Mouse (Mus musculus): ENCODE results near the gene Sh3rf1. TPM values are rescaled to one million over a fixed set of nuclear protein-coding genes. Genes with fewer than 3 reads are reported as not detected.

Gene Sh3rf1
- polyA plus RNA-seq, 1 experiment from 2014 or later, result 4.8 TPM

- no peaks in the 10 kb centered on the region; the same call in 1 of the 2 replicates for H3K36me3 ChIP-seq (ENCODE audit: control insufficient read depth, insufficient read depth, low read length)
- H3K27me3 ChIP-seq (ENCODE audit: control insufficient read depth, insufficient read depth, low read length), result no peaks in the 10 kb centered on the region
- H3K27ac ChIP-seq (replicated peaks), result no peak overlapping the region; the same call in 1 of the 2 replicates
- H3K9ac ChIP-seq (ENCODE audit: low read length), result no peak overlapping the region
- no peaks in the 10 kb centered on the region for H3K9me3 ChIP-seq (ENCODE audit: control insufficient read depth, low read length)
- no peak overlapping the region for H3K4me3 ChIP-seq (ENCODE audit: low read depth, low read length)
- H3K4me2 ChIP-seq (replicated peaks; ENCODE audit: low read depth), result no peak overlapping the region
- TF ChIP-seq EP300 (optimal IDR thresholded peaks at IDR 0.05), result no peak
- TF ChIP-seq CTCF (IDR thresholded peaks at IDR 0.05; ENCODE audit: low read depth), result no peak
- DNase-seq (ENCODE audit: low spot score) (no peak), ATAC-seq (ENCODE audit: low FRiP score, low TSS enrichment) (no peak)
- WGBS, result 58% methylated on average over 9 of the region's 9 CpGs
- H3K4me1 ChIP-seq (replicated peaks; ENCODE audit: control insufficient read depth, insufficient read depth), result no peaks in the 10 kb centered on the region
These were observed 138.7 kb downstream of the Sh3rf1 start for GRCm38 (mm10) chr8:61362301-61362913.

GRCm38 (mm10) chr8:61373303-61373702 lies 149.6 kb downstream of the Sh3rf1 start:
- Histone ChIP-seq H3K4me1 (replicated peaks; ENCODE audit: control insufficient read depth, insufficient read depth) (no peaks in the 10 kb centered on the region), H3K27me3 (ENCODE audit: control insufficient read depth, insufficient read depth, low read length) (no peaks in the 10 kb centered on the region), H3K36me3 (ENCODE audit: control insufficient read depth, insufficient read depth, low read length) (no peaks in the 10 kb centered on the region), H3K4me2 (replicated peaks; ENCODE audit: low read depth) (no peak overlapping the region), H3K9me3 (ENCODE audit: control insufficient read depth, low read length) (no peaks in the 10 kb centered on the region), H3K4me3 (ENCODE audit: low read depth, low read length) (no peak overlapping the region), H3K9ac (ENCODE audit: low read length) (no peak overlapping the region), H3K27ac (replicated peaks) (no peak overlapping the region)
- ATAC-seq (ENCODE audit: low FRiP score, low TSS enrichment) (no peak), DNase-seq (ENCODE audit: low spot score) (no peak)
- no peak for TF ChIP-seq EP300 (optimal IDR thresholded peaks at IDR 0.05)
- TF ChIP-seq CTCF (IDR thresholded peaks at IDR 0.05; ENCODE audit: low read depth), result no peak
- 92% methylated on average over 9 of the region's 9 CpGs for WGBS

- WGBS, result 88% methylated on average over 16 of the region's 16 CpGs
- no peak; the same call in 1 of the 2 replicates for ATAC-seq (ENCODE audit: low FRiP score, low TSS enrichment)
These were observed 150.5 kb downstream of the Sh3rf1 start for GRCm38 (mm10) chr8:61374059-61374755.

GRCm38 (mm10) chr8:61375205-61375604 lies 151.5 kb downstream of the Sh3rf1 start:
- WGBS, result 66% methylated on average over 7 of the region's 7 CpGs
- Histone ChIP-seq H3K9me3 (ENCODE audit: control insufficient read depth, low read length) (no peaks in the 10 kb centered on the region), H3K4me3 (ENCODE audit: low read depth, low read length) (no peak overlapping the region), H3K4me2 (replicated peaks; ENCODE audit: low read depth) (no peak overlapping the region), H3K4me1 (replicated peaks; ENCODE audit: control insufficient read depth, insufficient read depth) (no peaks in the 10 kb centered on the region), H3K27me3 (ENCODE audit: control insufficient read depth, insufficient read depth, low read length) (no peaks in the 10 kb centered on the region), H3K27ac (replicated peaks) (no peak overlapping the region), H3K9ac (ENCODE audit: low read length) (no peak overlapping the region), H3K36me3 (ENCODE audit: control insufficient read depth, insufficient read depth, low read length) (no peaks in the 10 kb centered on the region)
- DNase-seq (ENCODE audit: low spot score) (no peak), ATAC-seq (ENCODE audit: low FRiP score, low TSS enrichment) (no peak)
- no peak for TF ChIP-seq EP300 (optimal IDR thresholded peaks at IDR 0.05)
- no peak for TF ChIP-seq CTCF (IDR thresholded peaks at IDR 0.05; ENCODE audit: low read depth)

More at GRCm38 (mm10) chr8:61374059-61374755, 150.5 kb downstream of the Sh3rf1 start:
- peak; percentile 59 for TF ChIP-seq CTCF (IDR thresholded peaks at IDR 0.05; ENCODE audit: low read depth)
- TF ChIP-seq EP300 (optimal IDR thresholded peaks at IDR 0.05), result no peak
- no peak for DNase-seq (ENCODE audit: low spot score)
- no peak overlapping the region for H3K27ac ChIP-seq (replicated peaks)
- H3K4me1 ChIP-seq (replicated peaks; ENCODE audit: control insufficient read depth, insufficient read depth), result no peaks in the 10 kb centered on the region
- no peaks in the 10 kb centered on the region for H3K9me3 ChIP-seq (ENCODE audit: control insufficient read depth, low read length)
- H3K9ac ChIP-seq (ENCODE audit: low read length), result no peak overlapping the region
- H3K4me2 ChIP-seq (replicated peaks; ENCODE audit: low read depth), result no peak overlapping the region
- H3K4me3 ChIP-seq (ENCODE audit: low read depth, low read length), result no peak overlapping the region
- H3K36me3 ChIP-seq (ENCODE audit: control insufficient read depth, insufficient read depth, low read length), result no peaks in the 10 kb centered on the region
- H3K27me3 ChIP-seq (ENCODE audit: control insufficient read depth, insufficient read depth, low read length), result no peaks in the 10 kb centered on the region

- WGBS, result 84% methylated on average over 11 of the region's 11 CpGs
- Histone ChIP-seq H3K27me3 (ENCODE audit: control insufficient read depth, insufficient read depth, low read length) (no peaks in the 10 kb centered on the region), H3K27ac (replicated peaks) (no peak overlapping the region), H3K9me3 (ENCODE audit: control insufficient read depth, low read length) (no peaks in the 10 kb centered on the region), H3K4me3 (ENCODE audit: low read depth, low read length) (no peak overlapping the region), H3K36me3 (ENCODE audit: control insufficient read depth, insufficient read depth, low read length) (no peaks in the 10 kb centered on the region; the same call in 1 of the 2 replicates), H3K4me2 (replicated peaks; ENCODE audit: low read depth) (no peak overlapping the region), H3K4me1 (replicated peaks; ENCODE audit: control insufficient read depth, insufficient read depth) (no peaks in the 10 kb centered on the region), H3K9ac (ENCODE audit: low read length) (no peak overlapping the region)
- TF ChIP-seq EP300 (optimal IDR thresholded peaks at IDR 0.05), result no peak
- no peak for TF ChIP-seq CTCF (IDR thresholded peaks at IDR 0.05; ENCODE audit: low read depth)
- ATAC-seq (ENCODE audit: low FRiP score, low TSS enrichment) (no peak), DNase-seq (ENCODE audit: low spot score) (no peak)
These were observed 155.4 kb downstream of the Sh3rf1 start for GRCm38 (mm10) chr8:61378847-61379698.
